Mouse (Mus musculus) heart, adult 2 months (tissue): ENCODE measurements around the gene Gm19402. TPM values are rescaled to one million over a fixed set of nuclear protein-coding genes. Genes with fewer than 3 reads are reported as not detected.
A peak's percentile ranks its signal among the peaks of the same experiment; 100 is the strongest.

Experiments
- DNase-seq, 2 experiments: peaks; one replicate each; pipeline ENCODE4 v3.0.0; 2021
- H3K27ac ChIP-seq: fragments of 200-600 bp; 2 replicates; pipeline ENCODE4 v1.8.1; 2022
- H3K27me3 ChIP-seq: fragments of 200-500 bp; 2 replicates; pipeline ENCODE4 v1.6.1; 2012; ENCODE audit warnings: mild to moderate bottlenecking, low read length, inconsistent platforms, mixed read lengths; ENCODE audit not compliant: control insufficient read depth, insufficient read depth
- H3K36me3 ChIP-seq: fragments of 200-500 bp; 2 replicates; pipeline ENCODE4 v1.6.1; 2012; ENCODE audit warnings: low read length, inconsistent platforms; ENCODE audit not compliant: control insufficient read depth, insufficient read depth
- H3K4me1 ChIP-seq: fragments of 200-500 bp; 2 replicates; pipeline ENCODE4 v1.6.1; 2011; ENCODE audit warnings: low read length; ENCODE audit not compliant: control insufficient read depth, insufficient read depth
- H3K4me3 ChIP-seq: fragments of 200-600 bp; 2 replicates; pipeline ENCODE4 v1.8.1; 2022
- H3K79me2 ChIP-seq: fragments of 200-500 bp; replicated peaks from 2 replicates; pipeline ENCODE4 v1.6.1; 2012; ENCODE audit warnings: mild to moderate bottlenecking, inconsistent platforms, low read length, moderate library complexity, mixed read lengths; ENCODE audit not compliant: control insufficient read depth, insufficient read depth
- H3K9ac ChIP-seq: fragments of 200-500 bp; 2 replicates; pipeline ENCODE4 v1.6.1; 2012; ENCODE audit warnings: low read depth, mild to moderate bottlenecking, control low read depth, inconsistent platforms, low read length, mixed read lengths
- CTCF ChIP-seq: fragments of 200-600 bp; IDR thresholded peaks from 2 replicates; pipeline ENCODE4 v1.8.1; 2022; ENCODE audit warnings: antibody characterized with exemption, mild to moderate bottlenecking, moderate library complexity
- EP300 ChIP-seq: fragments of 200-500 bp; IDR thresholded peaks from 2 replicates; pipeline ENCODE4 v1.6.1; 2011; ENCODE audit warnings: low read depth, low read length, control low read depth; ENCODE audit not compliant: insufficient read depth
- POLR2A ChIP-seq: fragments of 200-500 bp; IDR thresholded peaks from 2 replicates; pipeline ENCODE4 v1.6.1; 2011; ENCODE audit warnings: mild to moderate bottlenecking, low read depth, low read length, control low read depth; ENCODE audit not compliant: insufficient read depth
- WGBS: fragments of 180-500 bp; shearing (Covaris S2); methylation state at CpG from one replicate; pipeline ENCODE4 v1.1.7; 2018; 5-methylcytosine and 5-hydroxymethylcytosine counted together
- intact Hi-C: fragments of 180-260 bp; cut with DNase I; formaldehyde crosslinking; loops from one replicate; pipeline ENCODE4 v1.15.1; 2025
- polyA plus RNA-seq: library from polyadenylated mRNA; depleted of rRNA; stranded (reverse); fragments of >200 nt; gene quantifications from 2 replicates; pipeline ENCODE4 v1.2.3, GENCODE M21; 2012
- total RNA-seq, 2 experiments: library from RNA; stranded (reverse); gene quantifications; 2 replicates each; pipeline ENCODE4 v1.2.3; 2021

The Gm19402 gene
- total and polyA plus RNA-seq, 3 experiments = not detected

DNA sequence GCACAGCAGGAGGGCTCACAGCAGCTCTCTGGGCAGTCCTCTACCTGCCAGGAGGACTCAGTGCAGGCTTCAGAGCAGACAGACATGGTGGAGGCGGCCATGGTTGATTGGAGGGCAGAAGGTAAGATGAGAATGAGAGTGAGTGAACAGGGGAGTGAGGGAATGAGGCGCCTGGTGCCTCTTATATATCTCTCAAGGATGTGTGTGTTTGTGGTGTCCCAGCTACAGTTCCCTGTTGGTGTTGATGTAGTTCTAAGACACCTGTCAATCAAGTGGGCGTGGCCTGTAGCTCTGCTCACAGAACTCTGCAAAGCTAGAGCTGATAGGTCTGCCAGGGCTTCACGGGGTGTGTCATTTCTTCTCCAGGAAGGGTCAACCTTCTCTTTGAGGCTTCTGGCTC, 6.6 kb upstream of the Gm19402 start, which contains the start of gene Gm9508:
TSS of gene Gm9508 (minus strand) at position 101 of the 400 bp plus-strand sequence.
- Histone ChIP-seq H3K36me3 (no peaks in the 10 kb centered on the region), H3K4me1 (no peaks in the 10 kb centered on the region), H3K27ac (no peak within 1 kb of the TSS), H3K79me2 (no peaks in the 10 kb centered on the region), H3K27me3 (no peaks in the 10 kb centered on the region), H3K4me3 (no peak within 1 kb of the TSS), H3K9ac (no peak within 1 kb of the TSS)
- TF ChIP-seq CTCF = no peak
- TF ChIP-seq POLR2A = no peak
- TF ChIP-seq EP300 = no peak
- no peak for DNase-seq
- intact Hi-C loops = no loop called here
- 26% methylated on average over 4 of the region's 4 CpGs for WGBS

DNA sequence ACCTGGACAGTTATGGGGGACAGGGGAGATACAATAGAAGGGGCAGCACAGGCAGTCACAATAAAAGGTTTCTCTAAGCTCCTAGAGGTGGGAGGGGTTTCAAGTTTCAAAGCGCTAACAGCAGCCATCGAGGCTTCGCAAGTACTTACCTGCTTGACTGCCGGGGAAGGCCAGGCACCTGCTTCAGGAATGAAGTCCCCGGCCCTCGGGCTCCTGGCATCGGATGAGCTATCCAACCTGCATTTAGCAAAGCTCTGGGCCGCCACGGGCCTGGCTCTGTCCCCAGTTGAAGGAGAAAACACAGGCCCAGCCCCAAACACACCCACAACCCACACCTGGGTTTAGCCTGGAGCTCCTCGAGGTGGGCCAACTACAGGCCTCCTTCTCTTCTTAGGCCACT, 3.5 kb downstream of the Gm19402 start:
- 35% methylated on average over 10 of the region's 10 CpGs for WGBS
- TF ChIP-seq POLR2A (no peak), EP300 (no peak), CTCF (no peak)
- no peaks in the 10 kb centered on the region; the same call in none of the 2 replicates for H3K27me3 ChIP-seq
- no peak overlapping the region for H3K27ac ChIP-seq
- H3K9ac ChIP-seq = no peak overlapping the region
- DNase-seq = no peak
- no peaks in the 10 kb centered on the region for H3K4me1 ChIP-seq
- H3K4me3 ChIP-seq = no peak overlapping the region
- H3K79me2 ChIP-seq = no peaks in the 10 kb centered on the region
- H3K36me3 ChIP-seq = no peaks in the 10 kb centered on the region
- intact Hi-C loops = no loop called here

GRCm38 (mm10) chr10:77685895-77686664, 4.5 kb downstream of the Gm19402 start, which contains the start of gene Tspear:
Tspear (plus strand) TSS chr10:77686569.
- Histone ChIP-seq H3K4me1 (no peaks in the 10 kb centered on the region), H3K4me3 (no peak within 1 kb of the TSS), H3K79me2 (no peaks in the 10 kb centered on the region), H3K27me3 (no peaks in the 10 kb centered on the region; the same call in none of the 2 replicates), H3K9ac (no peak within 1 kb of the TSS), H3K27ac (no peak within 1 kb of the TSS), H3K36me3 (no peaks in the 10 kb centered on the region)
- TF ChIP-seq CTCF = no peak
- TF ChIP-seq POLR2A = no peak
- TF ChIP-seq EP300 = no peak
- DNase-seq = peak in 1 of 2 experiments; percentile 27
- intact Hi-C loops = no loop called here
- WGBS = 4% methylated on average over 22 of the region's 22 CpGs

GRCm38 (mm10) chr10:77684181-77684580, 6.4 kb downstream of the Gm19402 start:
- Histone ChIP-seq H3K9ac (no peak overlapping the region), H3K27ac (no peak overlapping the region), H3K4me3 (no peak overlapping the region), H3K36me3 (no peaks in the 10 kb centered on the region), H3K79me2 (no peaks in the 10 kb centered on the region), H3K27me3 (no peaks in the 10 kb centered on the region; the same call in none of the 2 replicates), H3K4me1 (no peaks in the 10 kb centered on the region)
- no peak for DNase-seq
- intact Hi-C loops = no loop called here
- WGBS = 31% methylated on average over 8 of the region's 8 CpGs
- TF ChIP-seq POLR2A = no peak
- TF ChIP-seq CTCF = no peak
- no peak for TF ChIP-seq EP300

DNA sequence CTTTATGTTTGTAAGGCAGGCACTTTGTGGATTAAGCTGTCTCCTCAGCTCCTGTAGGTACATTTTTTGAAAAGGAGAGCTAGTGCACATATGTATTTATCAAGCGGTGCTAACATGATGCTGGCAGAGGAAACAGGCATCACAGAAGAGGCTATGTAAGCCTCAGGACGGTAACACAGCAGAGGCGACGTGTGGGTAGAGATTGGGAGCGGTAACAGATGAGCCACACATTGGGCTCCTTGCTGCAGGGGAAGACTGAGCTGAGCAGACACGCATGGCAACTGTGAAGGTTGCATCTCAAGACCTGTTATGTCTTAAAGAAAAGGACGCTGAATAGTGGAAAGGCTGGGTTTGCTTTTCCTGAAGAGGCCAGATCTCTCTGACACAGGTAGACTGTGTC, 7.6 kb downstream of the Gm19402 start:
- intact Hi-C loops = no loop called here
- H3K27me3 ChIP-seq = no peaks in the 10 kb centered on the region; the same call in none of the 2 replicates

DNA sequence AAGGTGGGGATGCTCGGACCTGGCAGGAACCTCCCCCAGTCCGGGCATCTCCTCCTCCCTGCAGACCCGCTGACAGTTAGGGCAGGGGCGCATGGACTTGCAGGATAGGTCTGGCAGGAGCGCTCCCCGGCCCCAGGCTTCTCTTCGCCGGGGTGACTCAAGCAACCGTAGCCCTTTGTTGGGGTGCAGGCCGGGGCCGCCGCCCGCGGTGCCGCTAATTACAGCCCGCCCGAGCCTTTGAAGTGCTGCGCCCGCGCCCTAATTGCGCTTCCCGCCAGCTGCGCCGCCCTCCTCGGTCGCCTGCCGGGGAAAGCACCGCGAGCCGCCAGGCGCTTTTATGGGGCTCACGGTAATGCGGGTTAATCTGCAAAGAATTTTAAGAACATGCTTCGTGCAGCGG, 13.0 kb downstream of the Gm19402 start:
- 1% methylated on average over 35 of the region's 35 CpGs for WGBS
- no peaks in the 10 kb centered on the region for H3K79me2 ChIP-seq
- H3K9ac ChIP-seq = no peak overlapping the region
- no peaks in the 10 kb centered on the region for H3K4me1 ChIP-seq
- TF ChIP-seq EP300 = no peak
- no peak for TF ChIP-seq POLR2A
- no peak for TF ChIP-seq CTCF
- H3K27ac ChIP-seq = no peak overlapping the region
- H3K27me3 ChIP-seq = peaks cover 6% of the 10 kb centered on the region
- intact Hi-C loops = no loop called here
- H3K36me3 ChIP-seq = no peaks in the 10 kb centered on the region
- H3K4me3 ChIP-seq = no peak overlapping the region
- DNase-seq = no peak

More for the DNA sequence above, 7.6 kb downstream of the Gm19402 start:
- no peak for TF ChIP-seq POLR2A
- no peaks in the 10 kb centered on the region for H3K4me1 ChIP-seq
- WGBS = 65% methylated on average over 7 of the region's 7 CpGs
- H3K4me3 ChIP-seq = no peak overlapping the region
- no peaks in the 10 kb centered on the region for H3K79me2 ChIP-seq
- H3K9ac ChIP-seq = no peak overlapping the region
- no peak for DNase-seq
- no peaks in the 10 kb centered on the region for H3K36me3 ChIP-seq
- no peak overlapping the region for H3K27ac ChIP-seq
